Mouse (Mus musculus): ENCODE data around the gene BC052040.

GRCm38 (mm10) chr2:115724216-115724615 is 142.7 kb downstream of the BC052040 start:
- TF ChIP-seq CTCF (IDR thresholded peaks at IDR 0.05; ENCODE audit: extremely low read depth, insufficient read length, insufficient replicate concordance, low read depth, low read length) (no peak), POLR2A (IDR thresholded peaks at IDR 0.05; ENCODE audit: low read depth, low read length) (no peak)
